Mouse (Mus musculus): ENCODE data around the gene Gan. TPM values are rescaled to one million over a fixed set of nuclear protein-coding genes. Genes with fewer than 3 reads are reported as not detected.

Gan gene
- polyA plus RNA-seq, 1 experiment: not detected

GRCm38 (mm10) chr8:117224630-117225029 is 66.7 kb downstream of the Gan start:
- WGBS: 11% methylated on average over 9 of the region's 9 CpGs
- Histone ChIP-seq H3K27ac (ENCODE audit: insufficient read depth, low read depth, low read length) (no peak overlapping the region), H3K4me1 (ENCODE audit: control insufficient read depth, insufficient read depth, low read length) (0 out of 2 replicates have a peak, but pooled peaks cover 6% of the 10 kb centered on the region), H3K4me3 (ENCODE audit: insufficient read depth, low read depth, low read length) (peak overlapping the region; percentile 25)
- peak; percentile 80 for TF ChIP-seq CTCF (IDR thresholded peaks at IDR 0.05; ENCODE audit: insufficient read depth, low read depth, low read length)
- TF ChIP-seq POLR2A (IDR thresholded peaks at IDR 0.05; ENCODE audit: insufficient read depth, low read depth, low read length): no peak

- Histone ChIP-seq H3K4me3 (ENCODE audit: insufficient read depth, low read depth, low read length) (no peak overlapping the region), H3K4me1 (ENCODE audit: control insufficient read depth, insufficient read depth, low read length) (0 out of 2 replicates have a peak, but pooled peaks cover 6% of the 10 kb centered on the region), H3K27ac (ENCODE audit: insufficient read depth, low read depth, low read length) (no peak overlapping the region)
- WGBS: 92% methylated on average over 12 of the region's 12 CpGs
- no peak for TF ChIP-seq CTCF (IDR thresholded peaks at IDR 0.05; ENCODE audit: insufficient read depth, low read depth, low read length)
- no peak for TF ChIP-seq POLR2A (IDR thresholded peaks at IDR 0.05; ENCODE audit: insufficient read depth, low read depth, low read length)
These were observed 68.4 kb downstream of the Gan start for GRCm38 (mm10) chr8:117226306-117226705.

- Histone ChIP-seq H3K27ac (ENCODE audit: insufficient read depth, low read depth, low read length) (no peak overlapping the region), H3K4me3 (ENCODE audit: insufficient read depth, low read depth, low read length) (no peak overlapping the region), H3K4me1 (ENCODE audit: control insufficient read depth, insufficient read depth, low read length) (0 out of 2 replicates have a peak, but pooled peaks cover 6% of the 10 kb centered on the region)
- WGBS: 74% methylated on average over 2 of the region's 2 CpGs
- TF ChIP-seq CTCF (IDR thresholded peaks at IDR 0.05; ENCODE audit: insufficient read depth, low read depth, low read length) (no peak), POLR2A (IDR thresholded peaks at IDR 0.05; ENCODE audit: insufficient read depth, low read depth, low read length) (no peak)
These were observed 69.4 kb downstream of the Gan start for GRCm38 (mm10) chr8:117227339-117227738.

- Histone ChIP-seq H3K27ac (ENCODE audit: insufficient read depth, low read depth, low read length) (no peak overlapping the region), H3K4me1 (ENCODE audit: control insufficient read depth, insufficient read depth, low read length) (no peaks in the 10 kb centered on the region), H3K4me3 (ENCODE audit: insufficient read depth, low read depth, low read length) (no peak overlapping the region)
- whole genome bisulfite sequencing: 90% methylated on average over 7 of the region's 7 CpGs
- TF ChIP-seq CTCF (IDR thresholded peaks at IDR 0.05; ENCODE audit: insufficient read depth, low read depth, low read length) (no peak), POLR2A (IDR thresholded peaks at IDR 0.05; ENCODE audit: insufficient read depth, low read depth, low read length) (no peak)
These were observed 75.3 kb downstream of the Gan start for GRCm38 (mm10) chr8:117233199-117233598.

GRCm38 (mm10) chr8:117236531-117236930 is 78.6 kb downstream of the Gan start:
- H3K4me3 ChIP-seq (ENCODE audit: insufficient read depth, low read depth, low read length): no peak overlapping the region
- no peak overlapping the region for H3K27ac ChIP-seq (ENCODE audit: insufficient read depth, low read depth, low read length)
- 95% methylated on average over 4 of the region's 4 CpGs for WGBS
- H3K4me1 ChIP-seq (ENCODE audit: control insufficient read depth, insufficient read depth, low read length): no peaks in the 10 kb centered on the region
- TF ChIP-seq CTCF (IDR thresholded peaks at IDR 0.05; ENCODE audit: insufficient read depth, low read depth, low read length): no peak

- TF ChIP-seq POLR2A (IDR thresholded peaks at IDR 0.05; ENCODE audit: insufficient read depth, low read depth, low read length): no peak
- no peaks in the 10 kb centered on the region for H3K4me1 ChIP-seq (ENCODE audit: control insufficient read depth, insufficient read depth, low read length)
- H3K4me3 ChIP-seq (ENCODE audit: insufficient read depth, low read depth, low read length): no peak overlapping the region
- WGBS: 92% methylated on average over 5 of the region's 5 CpGs
- H3K27ac ChIP-seq (ENCODE audit: insufficient read depth, low read depth, low read length): no peak overlapping the region
These were observed 82.4 kb downstream of the Gan start for GRCm38 (mm10) chr8:117240326-117240725.

GRCm38 (mm10) chr8:117240841-117241494 is 83.0 kb downstream of the Gan start:
- Histone ChIP-seq H3K4me3 (ENCODE audit: insufficient read depth, low read depth, low read length) (no peak overlapping the region), H3K4me1 (ENCODE audit: control insufficient read depth, insufficient read depth, low read length) (no peaks in the 10 kb centered on the region), H3K27ac (ENCODE audit: insufficient read depth, low read depth, low read length) (no peak overlapping the region)
- 90% methylated on average over 5 of the region's 5 CpGs for WGBS
- TF ChIP-seq CTCF (IDR thresholded peaks at IDR 0.05; ENCODE audit: insufficient read depth, low read depth, low read length): no peak
- no peak for TF ChIP-seq POLR2A (IDR thresholded peaks at IDR 0.05; ENCODE audit: insufficient read depth, low read depth, low read length)

GRCm38 (mm10) chr8:117241848-117242247 is 83.9 kb downstream of the Gan start:
- Histone ChIP-seq H3K4me3 (ENCODE audit: insufficient read depth, low read depth, low read length) (no peak overlapping the region), H3K4me1 (ENCODE audit: control insufficient read depth, insufficient read depth, low read length) (no peaks in the 10 kb centered on the region), H3K27ac (ENCODE audit: insufficient read depth, low read depth, low read length) (no peak overlapping the region)
- 49% methylated on average over 3 of the region's 3 CpGs for WGBS
- no peak for TF ChIP-seq POLR2A (IDR thresholded peaks at IDR 0.05; ENCODE audit: insufficient read depth, low read depth, low read length)
- no peak for TF ChIP-seq CTCF (IDR thresholded peaks at IDR 0.05; ENCODE audit: insufficient read depth, low read depth, low read length)

- TF ChIP-seq POLR2A (IDR thresholded peaks at IDR 0.05; ENCODE audit: insufficient read depth, low read depth, low read length) (no peak), CTCF (IDR thresholded peaks at IDR 0.05; ENCODE audit: insufficient read depth, low read depth, low read length) (no peak)
- Histone ChIP-seq H3K27ac (ENCODE audit: insufficient read depth, low read depth, low read length) (no peak overlapping the region), H3K4me3 (ENCODE audit: insufficient read depth, low read depth, low read length) (no peak overlapping the region), H3K4me1 (ENCODE audit: control insufficient read depth, insufficient read depth, low read length) (no peaks in the 10 kb centered on the region)
- WGBS: 72% methylated on average over 6 of the region's 6 CpGs
These were observed 84.4 kb downstream of the Gan start for GRCm38 (mm10) chr8:117242286-117242685.

GRCm38 (mm10) chr8:117244601-117245000 is 86.7 kb downstream of the Gan start:
- Histone ChIP-seq H3K4me3 (ENCODE audit: insufficient read depth, low read depth, low read length) (no peak overlapping the region), H3K27ac (ENCODE audit: insufficient read depth, low read depth, low read length) (no peak overlapping the region), H3K4me1 (ENCODE audit: control insufficient read depth, insufficient read depth, low read length) (no peaks in the 10 kb centered on the region)
- WGBS: 66% methylated on average over 6 of the region's 6 CpGs
- no peak for TF ChIP-seq POLR2A (IDR thresholded peaks at IDR 0.05; ENCODE audit: insufficient read depth, low read depth, low read length)
- no peak for TF ChIP-seq CTCF (IDR thresholded peaks at IDR 0.05; ENCODE audit: insufficient read depth, low read depth, low read length)

All from olfactory bulb, adult 2 months (tissue).